ENCODE assay signal across 19 mouse cellular contexts in the genomic region with DNA sequence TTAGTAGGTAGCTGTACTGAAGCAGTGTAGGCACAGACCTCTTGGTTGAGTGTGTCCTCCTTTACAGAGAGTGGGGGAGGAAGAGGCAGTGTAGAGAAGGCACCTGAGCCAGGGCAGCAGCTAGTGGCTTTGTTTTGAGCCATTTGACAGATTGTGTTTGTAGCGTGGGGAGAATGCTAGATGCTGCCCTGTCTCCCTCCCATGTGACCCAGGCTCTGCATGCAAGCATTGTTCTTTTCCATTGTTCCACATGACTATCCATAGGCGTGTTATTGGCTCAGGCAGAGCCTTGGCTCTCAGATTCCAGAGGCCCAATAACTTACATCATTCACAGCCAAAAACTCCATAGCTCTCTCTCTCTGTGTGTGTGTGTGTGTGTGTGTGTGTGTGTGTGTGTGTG. TPM values are rescaled to one million over a fixed set of nuclear protein-coding genes. Genes with fewer than 3 reads are reported as not detected.
DNase-seq lines count a peak whose midpoint lies in the region; ATAC-seq lines count a peak whose summit lies in the region.
"Had no signal": no experiment of that assay in that cellular context is flagged by ENCODE, and none has a peak within 500 bp of the region (broad histone marks: within the 10 kb centered on the region; RNA-seq: fewer than 3 reads in every experiment).

No protein-coding gene starts in this region.

- no peak overlapping the region for H3K27ac ChIP-seq in hindbrain, embryonic 12.5 days
- H3K27ac ChIP-seq in hindbrain, embryonic 16.5 days (ENCODE audit: low read depth, low read length), result no peak overlapping the region
- H3K27ac ChIP-seq in neural tube, embryonic 14.5 days (ENCODE audit: low read depth, low read length), result no peak overlapping the region
- H3K27ac ChIP-seq in neural tube, embryonic 15.5 days (replicated peaks), result no peak overlapping the region
- H3K27ac ChIP-seq: embryonic facial prominence, embryonic 12.5 days; gastrocnemius, adult 2 months; limb, embryonic 12.5 days; liver, embryonic 13.5 days; lung, embryonic 15.5 days; macrophage; neural tube, embryonic 13.5 days had no signal

- H3K36me3 ChIP-seq in hindbrain, embryonic 12.5 days, result no peaks in the 10 kb centered on the region
- H3K36me3 ChIP-seq in hindbrain, embryonic 16.5 days (ENCODE audit: control insufficient read depth, insufficient read depth, low read length), result peaks cover 2% of the 10 kb centered on the region; the same call in 1 of the 2 replicates
- H3K36me3 ChIP-seq in neural tube, embryonic 14.5 days (ENCODE audit: control insufficient read depth, insufficient read depth, low read length), result no peaks in the 10 kb centered on the region
- no peaks in the 10 kb centered on the region for H3K36me3 ChIP-seq in neural tube, embryonic 15.5 days
- H3K36me3 ChIP-seq: embryonic facial prominence, embryonic 12.5 days; limb, embryonic 12.5 days; liver, embryonic 13.5 days; lung, embryonic 15.5 days had no signal

- DNase-seq in cerebellum, adult 11 months, result peak; percentile 16
- DNase-seq in cerebellum, postnatal 14 days, result no peak
- DNase-seq in gastrocnemius, postnatal 25 days, result no peak
- DNase-seq in kidney, adult 11 months, result no peak
- DNase-seq: adrenal gland, adult 2 months; gastrocnemius, adult 2 months; kidney, adult 8-10 months; liver, embryonic 13.5 days; thymus, postnatal 25 days had no signal

- H3K4me2 ChIP-seq in hindbrain, embryonic 12.5 days (replicated peaks), result no peak overlapping the region
- no peak overlapping the region for H3K4me2 ChIP-seq in hindbrain, embryonic 16.5 days (ENCODE audit: low read length)
- no peak overlapping the region for H3K4me2 ChIP-seq in neural tube, embryonic 14.5 days (ENCODE audit: low read depth, low read length)
- no peak overlapping the region for H3K4me2 ChIP-seq in neural tube, embryonic 15.5 days
- H3K4me2 ChIP-seq: embryonic facial prominence, embryonic 12.5 days; limb, embryonic 12.5 days; liver, embryonic 13.5 days; lung, embryonic 15.5 days; neural tube, embryonic 13.5 days had no signal

- H3K9me3 ChIP-seq in hindbrain, embryonic 12.5 days (replicated peaks), result no peaks in the 10 kb centered on the region
- no peaks in the 10 kb centered on the region for H3K9me3 ChIP-seq in hindbrain, embryonic 16.5 days (ENCODE audit: control insufficient read depth, low read length)
- H3K9me3 ChIP-seq in neural tube, embryonic 14.5 days (ENCODE audit: control insufficient read depth, low read length), result no peaks in the 10 kb centered on the region
- H3K9me3 ChIP-seq in neural tube, embryonic 15.5 days (replicated peaks), result no peaks in the 10 kb centered on the region
- H3K9me3 ChIP-seq: embryonic facial prominence, embryonic 12.5 days; limb, embryonic 12.5 days; liver, embryonic 13.5 days; lung, embryonic 15.5 days; neural tube, embryonic 13.5 days had no signal

- peak; percentile 60 for ATAC-seq in hindbrain, embryonic 12.5 days (ENCODE audit: low FRiP score)
- ATAC-seq in hindbrain, embryonic 16.5 days, result no peak
- 0 out of 2 replicates have a peak, but pooled peaks have one; percentile 11 for ATAC-seq in neural tube, embryonic 14.5 days (ENCODE audit: low read depth)
- ATAC-seq in neural tube, embryonic 15.5 days (ENCODE audit: low FRiP score), result no peak
- ATAC-seq: forebrain, embryonic 16.5 days had no signal

- H3K4me3 ChIP-seq in hindbrain, embryonic 12.5 days, result no peak overlapping the region
- no peak overlapping the region for H3K4me3 ChIP-seq in hindbrain, embryonic 16.5 days (ENCODE audit: low read length)
- H3K4me3 ChIP-seq in neural tube, embryonic 14.5 days (ENCODE audit: low read depth, low read length), result no peak overlapping the region
- H3K4me3 ChIP-seq in neural tube, embryonic 15.5 days (replicated peaks), result no peak overlapping the region
- H3K4me3 ChIP-seq: embryonic facial prominence, embryonic 12.5 days; gastrocnemius, adult 2 months; limb, embryonic 12.5 days; liver, embryonic 13.5 days; lung, embryonic 15.5 days; neural tube, embryonic 13.5 days had no signal

- no peaks in the 10 kb centered on the region for H3K27me3 ChIP-seq in hindbrain, embryonic 12.5 days
- H3K27me3 ChIP-seq in hindbrain, embryonic 16.5 days (replicated peaks; ENCODE audit: control insufficient read depth, insufficient read depth, low read length), result no peaks in the 10 kb centered on the region
- H3K27me3 ChIP-seq in neural tube, embryonic 14.5 days (ENCODE audit: control insufficient read depth, insufficient read depth, low read length), result no peaks in the 10 kb centered on the region
- H3K27me3 ChIP-seq in neural tube, embryonic 15.5 days (replicated peaks), result no peaks in the 10 kb centered on the region
- H3K27me3 ChIP-seq: embryonic facial prominence, embryonic 12.5 days; limb, embryonic 12.5 days; liver, embryonic 13.5 days; lung, embryonic 15.5 days; neural tube, embryonic 13.5 days had no signal

- H3K4me1 ChIP-seq in hindbrain, embryonic 12.5 days, result no peaks in the 10 kb centered on the region
- H3K4me1 ChIP-seq in hindbrain, embryonic 16.5 days (ENCODE audit: control insufficient read depth, insufficient read depth, low read depth, low read length), result no peaks in the 10 kb centered on the region
- no peaks in the 10 kb centered on the region for H3K4me1 ChIP-seq in neural tube, embryonic 14.5 days (ENCODE audit: control insufficient read depth, insufficient read depth, low read length)
- H3K4me1 ChIP-seq in neural tube, embryonic 15.5 days, result no peaks in the 10 kb centered on the region
- H3K4me1 ChIP-seq: embryonic facial prominence, embryonic 12.5 days; limb, embryonic 12.5 days; liver, embryonic 13.5 days; lung, embryonic 15.5 days; neural tube, embryonic 13.5 days had no signal

- WGBS in hindbrain, embryonic 12.5 days, result 36% methylated on average over 2 of the region's 2 CpGs
- 38% methylated on average over 2 of the region's 2 CpGs for WGBS in hindbrain, embryonic 16.5 days
- WGBS in neural tube, embryonic 14.5 days, result 25% methylated on average over 2 of the region's 2 CpGs
- WGBS in neural tube, embryonic 15.5 days, result 50% methylated on average over 2 of the region's 2 CpGs

- H3K9ac ChIP-seq in hindbrain, embryonic 12.5 days, result no peak overlapping the region
- no peak overlapping the region for H3K9ac ChIP-seq in hindbrain, embryonic 16.5 days (ENCODE audit: low read depth, low read length)
- H3K9ac ChIP-seq in neural tube, embryonic 14.5 days (replicated peaks; ENCODE audit: low read depth, low read length), result no peak overlapping the region
- H3K9ac ChIP-seq in neural tube, embryonic 15.5 days (replicated peaks), result no peak overlapping the region
- H3K9ac ChIP-seq: embryonic facial prominence, embryonic 12.5 days; limb, embryonic 12.5 days; liver, embryonic 13.5 days; lung, embryonic 15.5 days; neural tube, embryonic 13.5 days had no signal

RNA-seq across cellular contexts. Expression of a gene that starts 49.7 kb away (rescaled TPM):
- polyA plus RNA-seq in hindbrain, embryonic 12.5 days (2016; fragmentation: Nextera tagmentation; extraction: Ambion mirVana), result 35.9 and 38.4 TPM in 2 replicates
- polyA plus RNA-seq in hindbrain, embryonic 16.5 days (2015; fragmentation: Nextera tagmentation; extraction: Ambion mirVana), result 75.7 and 79.0 TPM in 2 replicates
- polyA plus RNA-seq in neural tube, embryonic 14.5 days (2014; fragmentation: Nextera tagmentation; extraction: Ambion mirVana), result 42.3 and 55.0 TPM in 2 replicates
- 53.6 and 61.9 TPM in 2 replicates for polyA plus RNA-seq in neural tube, embryonic 15.5 days (2015; fragmentation: Nextera tagmentation; extraction: Ambion mirVana)
- total RNA-seq in gastrocnemius, postnatal 25 days (2021), result 10 to 100 TPM; 23.4 to 25.3 TPM

Comparison
In these comparisons a context has a peak if more than half of its experiments do, and no peak if none do; other contexts are left out.
1. ATAC-seq: peak in hindbrain, embryonic 12.5 days (single experiment) and neural tube, embryonic 14.5 days (single experiment); none in hindbrain, embryonic 16.5 days (single experiment) and neural tube, embryonic 15.5 days (single experiment).